Mouse (Mus musculus) limb, embryonic 14.5 days (tissue): ENCODE results near the gene Gm9045. TPM values are rescaled to one million over a fixed set of nuclear protein-coding genes. Genes with fewer than 3 reads are reported as not detected.
"Not testable (repeated sequence)": the region's sequence is repeated elsewhere in the genome, so short reads cannot be mapped to it uniquely, and the experiment has no call there.

Experiments
- ATAC-seq: fragments of 200-750 bp; cut with Nextera tagmentation; 2 replicates; pipeline ENCODE4 v1.8.0; 2017; ENCODE audit warnings: low read depth, moderate number of reproducible peaks, moderate TSS enrichment; ENCODE audit not compliant: low FRiP score
- DNase-seq: peaks from one replicate; pipeline ENCODE4 v3.0.0-alpha.2; 2015; ENCODE audit warnings: low spot score
- H3K27ac ChIP-seq: fragments of 300-500 bp; sonication (generic); replicated peaks from 2 replicates; pipeline ENCODE4 v1.5.1; 2014; ENCODE audit warnings: low read depth, mild to moderate bottlenecking, low read length, moderate library complexity, mixed read lengths
- H3K27me3 ChIP-seq: fragments of 300-500 bp; sonication (generic); 2 replicates; pipeline ENCODE4 v1.6.1; 2014; ENCODE audit warnings: low read length, mixed read lengths; ENCODE audit not compliant: control insufficient read depth, insufficient read depth
- H3K36me3 ChIP-seq: fragments of 300-500 bp; sonication (generic); 2 replicates; pipeline ENCODE4 v1.6.1; 2014; ENCODE audit warnings: mild to moderate bottlenecking, low read length, moderate library complexity, mixed read lengths; ENCODE audit not compliant: control insufficient read depth, insufficient read depth
- H3K4me1 ChIP-seq: fragments of 300-500 bp; sonication (generic); 2 replicates; pipeline ENCODE4 v1.6.1; 2014; ENCODE audit warnings: antibody characterized with exemption, low read length, mixed read lengths; ENCODE audit not compliant: control insufficient read depth, insufficient read depth
- H3K4me2 ChIP-seq: fragments of 300-500 bp; sonication (generic); replicated peaks from 2 replicates; pipeline ENCODE4 v1.6.1; 2014; ENCODE audit warnings: low read depth, mild to moderate bottlenecking, low read length, moderate library complexity; ENCODE audit not compliant: severe bottlenecking
- H3K4me3 ChIP-seq: fragments of 300-500 bp; sonication (generic); replicated peaks from 2 replicates; pipeline ENCODE4 v1.5.1; 2014; ENCODE audit warnings: low read length
- H3K9ac ChIP-seq: fragments of 300-500 bp; sonication (generic); 2 replicates; pipeline ENCODE4 v1.6.1; 2014; ENCODE audit warnings: mild to moderate bottlenecking, low read depth, low read length, moderate library complexity; ENCODE audit not compliant: severe bottlenecking
- H3K9me3 ChIP-seq: fragments of 300-500 bp; sonication (generic); 2 replicates; pipeline ENCODE4 v1.6.1; 2016; ENCODE audit warnings: low read length; ENCODE audit not compliant: control insufficient read depth
- POLR2A ChIP-seq: fragments of 200-500 bp; IDR thresholded peaks from 2 replicates; pipeline ENCODE4 v1.8.0; 2012; ENCODE audit warnings: inconsistent platforms, mild to moderate bottlenecking, moderate library complexity, borderline replicate concordance; ENCODE audit not compliant: insufficient read depth, insufficient read length; ENCODE audit errors: extremely low read depth
- WGBS: fragments of 180-500 bp; shearing (Covaris S2); extraction: QIAGEN DNeasy Blood & Tissue Kit; methylation state at CpG from one replicate; pipeline ENCODE4 v1.1.7; 2014; 5-methylcytosine and 5-hydroxymethylcytosine counted together
- polyA plus RNA-seq, 2 experiments: library from polyadenylated mRNA; depleted of rRNA in 1 of 2; stranded (reverse) in 1 of 2; unstranded in 1 of 2; fragments of >200 nt; fragmentation: Nextera tagmentation in 1 of 2; extraction: Ambion mirVana in 1 of 2; gene quantifications; 2 replicates each; pipeline versions ENCODE4 v1.2.1 to v1.2.3; 2012 to 2014

Gene Gm9045
- polyA plus RNA-seq (2012; rRNA removed) (0.04 TPM in 1 of 2 replicates, not detected in the other), polyA plus RNA-seq (2014; fragmentation: Nextera tagmentation; extraction: Ambion mirVana) (0.12 TPM in 1 of 2 replicates, not detected in the other)

- H3K9ac ChIP-seq, H3K9me3 ChIP-seq, ATAC-seq, H3K4me2 ChIP-seq, H3K4me3 ChIP-seq, H3K27me3 ChIP-seq, H3K36me3 ChIP-seq, H3K4me1 ChIP-seq, DNase-seq, H3K27ac ChIP-seq: not testable (repeated sequence)
- WGBS, result no CpG with 5 or more reads among the region's 14 CpGs
Observed at GRCm38 (mm10) chr10:118337731-118338130, at the start of gene Gm9045. Gene Gm9045, minus strand, starts transcription at chr10:118337831.

GRCm38 (mm10) chr10:118370443-118370842 lies 32.8 kb upstream of the Gm9045 start:
- Histone ChIP-seq H3K4me3 (peak overlapping the region; percentile 15; the same call in 1 of the 2 replicates), H3K4me2 (0 out of 2 replicates have a peak overlapping the region, but pooled peaks have one; percentile 27), H3K9ac (no peak overlapping the region), H3K27me3 (no peaks in the 10 kb centered on the region), H3K4me1 (no peaks in the 10 kb centered on the region), H3K27ac (no peak overlapping the region), H3K9me3 (no peaks in the 10 kb centered on the region), H3K36me3 (no peaks in the 10 kb centered on the region)
- WGBS, result 5% methylated on average over 10 of the region's 10 CpGs
- peak; percentile 94 for DNase-seq
- ATAC-seq, result peak; percentile 84
- no peak for TF ChIP-seq POLR2A

GRCm38 (mm10) chr10:118369518-118369917 lies 31.9 kb upstream of the Gm9045 start:
- ATAC-seq, result no peak
- H3K36me3 ChIP-seq, result no peaks in the 10 kb centered on the region
- H3K9me3 ChIP-seq, result no peaks in the 10 kb centered on the region
- H3K9ac ChIP-seq, result no peak overlapping the region
- no peaks in the 10 kb centered on the region for H3K27me3 ChIP-seq
- no peak for DNase-seq
- H3K4me3 ChIP-seq, result no peak overlapping the region
- H3K4me2 ChIP-seq, result no peak overlapping the region
- no peaks in the 10 kb centered on the region for H3K4me1 ChIP-seq
- WGBS, result 90% methylated on average over 9 of the region's 9 CpGs
- no peak overlapping the region for H3K27ac ChIP-seq
- no peak for TF ChIP-seq POLR2A

GRCm38 (mm10) chr10:118354005-118354404 lies 16.4 kb upstream of the Gm9045 start, which contains the start of gene Gm9049:
Gene Gm9049, minus strand, starts transcription at chr10:118354105.
- H3K9me3 ChIP-seq, H3K36me3 ChIP-seq, H3K27me3 ChIP-seq, H3K4me2 ChIP-seq, H3K4me3 ChIP-seq, H3K4me1 ChIP-seq, DNase-seq, H3K9ac ChIP-seq, H3K27ac ChIP-seq, ATAC-seq: not testable (repeated sequence)
- WGBS, result no CpG with 5 or more reads among the region's 11 CpGs

GRCm38 (mm10) chr10:118348579-118348978 lies 10.9 kb upstream of the Gm9045 start, which contains the start of gene Gm9048:
Gene Gm9048, minus strand, starts transcription at chr10:118348679.
- WGBS, result 100% methylated on average over 1 of the region's 14 CpGs
- not testable (repeated sequence) for H3K4me2 ChIP-seq, ATAC-seq, H3K4me1 ChIP-seq, H3K36me3 ChIP-seq, H3K4me3 ChIP-seq, H3K9ac ChIP-seq, H3K27ac ChIP-seq, H3K9me3 ChIP-seq, H3K27me3 ChIP-seq, DNase-seq

- not testable (repeated sequence) for H3K27me3 ChIP-seq, H3K36me3 ChIP-seq, H3K4me3 ChIP-seq, ATAC-seq, H3K9ac ChIP-seq, H3K27ac ChIP-seq, H3K4me2 ChIP-seq, H3K9me3 ChIP-seq, DNase-seq, H3K4me1 ChIP-seq
- WGBS, result no CpG with 5 or more reads among the region's 14 CpGs
Observed at GRCm38 (mm10) chr10:118343155-118343554, 5.5 kb upstream of the Gm9045 start, which contains the start of gene Gm9046. Gene Gm9046, minus strand, starts transcription at chr10:118343255.

- H3K4me1 ChIP-seq, H3K4me2 ChIP-seq, H3K9ac ChIP-seq, H3K9me3 ChIP-seq, H3K27ac ChIP-seq, DNase-seq, H3K4me3 ChIP-seq, ATAC-seq, H3K36me3 ChIP-seq, H3K27me3 ChIP-seq: not testable (repeated sequence)
- no CpG with 5 or more reads among the region's 14 CpGs for WGBS
Observed at GRCm38 (mm10) chr10:118332308-118332707, 5.3 kb downstream of the Gm9045 start, which contains the start of gene Gm9044. Gene Gm9044, minus strand, starts transcription at chr10:118332408.

- not testable (repeated sequence) for DNase-seq, H3K27ac ChIP-seq, H3K27me3 ChIP-seq, H3K4me2 ChIP-seq, H3K4me3 ChIP-seq, H3K4me1 ChIP-seq, H3K36me3 ChIP-seq, ATAC-seq, H3K9me3 ChIP-seq, H3K9ac ChIP-seq
- WGBS, result no CpG with 5 or more reads among the region's 11 CpGs
Observed at GRCm38 (mm10) chr10:118326869-118327268, 10.8 kb downstream of the Gm9045 start, which contains the start of gene Gm9040. Gene Gm9040, minus strand, starts transcription at chr10:118326969.
